Mouse (Mus musculus): ENCODE measurements around the gene Nit1. TPM values are rescaled to one million over a fixed set of nuclear protein-coding genes. Genes with fewer than 3 reads are reported as not detected.

Gene Nit1
- total RNA-seq (2021) = 10 to 100 TPM; 68.9 to 71.0 TPM
- long read RNA-seq, experiment 1, transcript Nit1-202 (7 exons, 1,335 nt) = minor isoform, 7 of 42 reads
- long read RNA-seq, experiment 1, transcript Nit1-201 (7 exons, 3,041 nt) = major isoform, 10 of 42 reads
- long read RNA-seq, experiment 1, partial matches to known transcripts = 13 of 42 reads
- long read RNA-seq, experiment 1, other reads (novel, unspliced or antisense) = 10 of 42 reads
- long read RNA-seq, experiment 2, transcript Nit1-201 (7 exons, 3,041 nt) = minor isoform, 20 of 144 reads
- long read RNA-seq, experiment 2, transcript Nit1-202 (7 exons, 1,335 nt) = major isoform, 52 of 144 reads
- long read RNA-seq, experiment 2, partial matches to known transcripts = 22 of 144 reads
- long read RNA-seq, experiment 2, other reads (novel, unspliced or antisense) = 47 of 144 reads

- DNase-seq (ENCODE audit: low spot score in 2 of 2) = peak; percentile 91 to 92
Observed at GRCm38 (mm10) chr1:171345225-171346094, at the start of gene Nit1, which contains the start of gene Pfdn2. TSS of gene Nit1 (minus strand) at chr1:171345646. TSS of gene Pfdn2 (plus strand) at chr1:171345670.

DNA sequence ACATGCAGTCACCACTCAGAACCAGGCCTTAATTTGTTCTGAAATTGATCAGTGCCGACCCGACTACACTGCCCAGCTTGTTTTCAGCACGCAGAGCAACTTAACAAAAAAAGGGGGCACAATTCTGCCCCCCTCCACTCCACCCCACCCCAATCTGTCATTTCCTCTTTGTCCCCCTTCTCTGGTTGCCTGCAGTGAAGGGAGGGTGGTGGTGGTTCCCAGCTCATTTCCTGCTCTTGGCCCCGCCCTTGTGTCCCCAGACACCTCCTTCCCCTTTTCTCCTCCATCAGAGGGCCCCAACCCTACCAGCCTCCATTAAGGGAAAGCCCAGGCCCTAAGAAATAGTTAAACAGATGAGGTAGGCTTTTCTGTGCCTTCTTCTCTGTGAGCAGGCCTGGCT lies 44.7 kb upstream of the Nit1 start:
- no peak for DNase-seq (ENCODE audit: low spot score in 2 of 2)

DNA sequence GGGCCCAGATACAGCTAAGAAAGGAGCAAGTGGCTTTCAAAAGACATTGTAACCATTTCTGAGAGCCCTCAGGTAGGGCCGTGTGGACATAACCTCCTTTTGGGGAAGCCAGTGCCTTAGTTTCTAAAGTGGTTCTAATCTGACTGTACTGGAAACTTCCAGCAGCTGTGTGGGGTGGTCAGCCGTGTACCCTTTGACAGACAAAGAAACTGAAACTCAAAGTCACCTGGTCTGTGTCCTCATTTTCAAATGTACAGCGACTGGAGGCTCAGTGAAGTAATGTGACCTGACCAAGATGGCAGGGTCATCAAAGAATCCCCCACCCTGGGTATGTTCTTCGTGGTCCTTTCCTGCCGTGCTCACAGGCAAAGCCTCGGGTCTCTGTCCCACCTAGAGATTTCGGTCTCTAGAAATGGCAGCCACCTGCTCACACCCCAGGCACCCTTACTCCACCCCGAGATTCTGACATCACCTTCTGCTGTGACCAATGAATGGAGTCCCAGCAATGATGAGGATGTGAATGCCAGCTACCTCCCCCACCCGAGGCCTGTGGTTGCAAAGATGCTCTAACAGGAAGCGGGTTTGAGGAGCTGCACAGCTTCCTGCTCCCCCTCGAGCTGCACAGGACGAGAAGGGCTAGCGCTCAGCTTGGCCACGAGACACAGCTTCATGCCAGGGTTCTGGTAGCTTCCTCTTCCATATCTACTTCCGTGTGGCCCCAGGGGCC lies 43.1 kb upstream of the Nit1 start, which contains the start of gene Arhgap30:
Gene Arhgap30, plus strand, starts transcription at position 579 of the 727 bp plus-strand sequence.
- DNase-seq (ENCODE audit: low spot score in 2 of 2) = no peak

DNA sequence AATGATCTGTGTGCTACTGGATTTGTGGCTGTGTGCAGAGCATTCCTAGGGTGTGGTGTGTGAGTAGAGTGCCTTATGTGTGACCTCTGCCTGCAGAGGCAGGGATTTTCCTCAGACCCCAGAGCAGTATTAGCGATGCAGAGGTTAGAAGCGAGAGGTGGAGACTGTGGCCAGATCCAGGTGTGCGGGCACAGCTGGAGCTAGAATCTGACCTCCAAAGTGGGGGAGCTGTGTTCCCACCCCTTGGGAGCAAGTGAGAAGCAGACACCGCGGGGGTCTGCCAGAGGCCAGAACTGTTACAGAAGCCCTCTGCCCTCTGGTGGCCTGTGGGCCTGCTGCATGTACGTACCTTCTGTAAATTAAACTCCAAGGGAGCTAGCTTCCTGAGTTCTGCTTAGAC lies 41.7 kb upstream of the Nit1 start:
- no peak for DNase-seq (ENCODE audit: low spot score in 2 of 2)

- no peak for DNase-seq (ENCODE audit: low spot score in 2 of 2)
Observed at GRCm38 (mm10) chr1:171385171-171385570, 39.7 kb upstream of the Nit1 start.

- DNase-seq (ENCODE audit: low spot score in 2 of 2) = no peak
Observed at GRCm38 (mm10) chr1:171384361-171384760, 38.9 kb upstream of the Nit1 start.

DNA sequence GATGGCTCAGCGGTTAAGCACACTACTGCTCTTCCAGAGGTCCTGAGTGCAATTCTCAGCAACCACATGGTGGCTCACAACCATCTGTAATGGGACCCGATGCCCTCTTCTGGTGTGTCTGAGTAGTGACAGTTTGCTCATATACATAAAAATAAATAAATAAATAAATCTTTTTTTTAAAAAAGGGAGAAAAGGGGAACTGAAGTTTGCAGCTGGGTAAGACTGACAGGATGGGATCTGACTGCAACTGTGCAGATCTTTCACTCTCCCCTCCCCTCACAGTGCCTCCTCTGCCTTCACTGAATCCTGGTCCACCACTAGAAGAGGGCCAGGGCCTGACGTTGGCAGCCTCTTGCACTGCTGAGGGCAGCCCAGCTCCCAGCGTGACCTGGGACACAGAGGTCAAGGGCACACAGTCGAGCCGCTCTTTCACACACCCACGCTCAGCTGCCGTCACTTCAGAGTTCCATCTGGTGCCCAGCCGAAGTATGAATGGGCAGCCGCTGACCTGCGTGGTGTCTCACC lies 36.7 kb upstream of the Nit1 start:
- no peak for DNase-seq (ENCODE audit: low spot score in 2 of 2)

DNA sequence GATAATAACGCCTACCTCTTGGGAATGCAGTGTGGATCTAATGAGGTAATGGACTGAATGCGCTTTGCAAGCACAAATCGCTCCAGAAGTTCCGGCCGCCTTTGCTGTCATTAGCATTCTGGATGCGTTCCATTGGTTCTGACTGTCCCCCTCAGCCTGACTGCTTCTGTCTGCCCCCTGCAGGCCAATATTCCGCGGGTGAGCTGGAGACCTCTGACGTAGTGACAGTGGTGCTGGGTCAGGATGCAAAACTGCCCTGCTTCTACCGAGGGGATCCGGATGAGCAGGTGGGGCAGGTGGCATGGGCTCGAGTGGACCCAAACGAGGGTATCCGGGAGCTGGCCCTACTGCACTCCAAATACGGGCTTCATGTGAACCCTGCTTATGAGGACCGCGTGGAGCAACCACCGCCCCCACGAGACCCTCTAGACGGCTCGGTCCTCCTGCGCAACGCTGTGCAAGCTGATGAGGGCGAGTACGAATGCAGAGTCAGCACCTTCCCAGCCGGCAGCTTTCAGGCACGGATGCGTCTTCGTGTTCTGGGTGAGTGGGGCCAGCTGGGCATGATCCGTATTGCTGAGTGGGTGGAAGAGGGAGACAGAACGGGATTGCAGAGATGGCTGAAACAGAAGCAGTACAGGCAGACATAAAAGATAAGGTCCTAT lies 34.6 kb upstream of the Nit1 start:
- peak; percentile 63 to 72 for DNase-seq (ENCODE audit: low spot score in 2 of 2)

DNA sequence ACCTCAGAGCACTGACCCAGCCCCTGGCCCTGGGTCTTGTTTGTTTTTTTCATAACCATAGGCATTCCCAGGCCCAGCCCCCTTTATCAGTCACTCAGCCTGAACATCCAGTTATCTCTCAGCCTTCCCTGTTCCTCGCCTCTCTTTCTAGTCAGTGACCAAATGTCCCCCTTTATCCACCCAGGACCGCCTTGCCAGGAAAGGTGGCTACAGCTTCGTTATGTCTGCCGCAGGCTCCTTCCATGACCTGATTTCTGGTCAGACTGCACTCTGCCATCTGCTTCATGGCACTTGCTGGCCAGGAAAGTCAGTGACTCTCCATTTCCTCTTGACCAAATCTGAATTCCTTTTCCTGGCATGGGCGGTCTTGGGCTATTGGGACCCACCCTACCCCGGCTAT lies 32.9 kb upstream of the Nit1 start:
- no peak for DNase-seq (ENCODE audit: low spot score in 2 of 2)

- no peak for DNase-seq (ENCODE audit: low spot score in 2 of 2)
Observed at GRCm38 (mm10) chr1:171375646-171376097, 30.2 kb upstream of the Nit1 start.

- no peak for DNase-seq (ENCODE audit: low spot score in 2 of 2)
Observed at GRCm38 (mm10) chr1:171373946-171374345, 28.5 kb upstream of the Nit1 start.

DNA sequence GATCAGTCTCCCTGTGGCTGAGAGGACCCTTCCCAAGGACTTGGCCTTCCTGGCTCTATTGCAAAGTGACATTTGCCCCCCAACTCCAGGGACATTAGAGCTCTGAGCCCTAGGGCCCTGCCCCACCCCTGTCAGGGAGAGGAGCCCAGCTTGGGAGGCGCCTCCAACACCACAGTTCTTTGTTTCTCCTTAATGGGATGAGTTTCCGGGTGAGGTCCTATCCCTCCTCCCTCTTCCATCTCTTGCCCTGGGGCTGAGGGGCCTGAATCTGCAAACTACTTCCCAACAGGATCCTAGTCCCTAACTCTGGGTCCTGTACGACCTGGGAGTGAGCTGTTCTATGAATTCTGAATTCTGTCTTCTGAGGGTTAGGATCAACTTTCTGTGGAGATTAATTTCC lies 27.4 kb upstream of the Nit1 start:
- no peak for DNase-seq (ENCODE audit: low spot score in 2 of 2)

- no peak for DNase-seq (ENCODE audit: low spot score in 2 of 2)
Observed at GRCm38 (mm10) chr1:171369845-171370556, 24.6 kb upstream of the Nit1 start, which contains the start of gene Nectin4. TSS of gene Nectin4 (plus strand) at chr1:171370099.

GRCm38 (mm10) chr1:171365934-171366333 lies 20.5 kb upstream of the Nit1 start:
- no peak for DNase-seq (ENCODE audit: low spot score in 2 of 2)

- peak; percentile 59 to 61 for DNase-seq (ENCODE audit: low spot score in 2 of 2)
Observed at GRCm38 (mm10) chr1:171361106-171362103, 16.0 kb upstream of the Nit1 start.

GRCm38 (mm10) chr1:171360656-171361055 lies 15.2 kb upstream of the Nit1 start, which contains the start of gene Klhdc9:
TSS of gene Klhdc9 (minus strand) at chr1:171360798.
- peak; percentile 53 to 64 for DNase-seq (ENCODE audit: low spot score in 2 of 2)

DNA sequence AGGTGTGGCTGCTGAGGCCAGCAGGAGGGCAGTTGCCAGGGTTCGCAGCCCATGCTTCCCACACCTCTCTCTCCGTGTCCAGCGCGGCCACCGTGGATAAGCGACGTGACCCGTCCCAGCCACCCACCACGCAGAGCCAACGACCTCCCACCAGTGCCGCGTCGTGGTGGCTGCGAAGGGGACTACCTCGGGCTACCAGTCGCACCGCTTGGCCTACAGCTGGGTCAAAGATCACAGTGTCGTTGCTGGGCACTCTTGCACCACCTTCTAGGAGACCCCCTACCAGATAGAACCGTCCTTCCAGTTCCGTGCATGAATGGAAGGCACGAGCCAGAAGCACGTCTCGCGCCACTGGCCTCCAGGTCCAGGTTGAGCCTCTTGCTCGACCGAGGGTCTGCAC lies 14.8 kb upstream of the Nit1 start:
- peak in 1 of 2 experiments; percentile 33 for DNase-seq (ENCODE audit: low spot score in 2 of 2)

DNA sequence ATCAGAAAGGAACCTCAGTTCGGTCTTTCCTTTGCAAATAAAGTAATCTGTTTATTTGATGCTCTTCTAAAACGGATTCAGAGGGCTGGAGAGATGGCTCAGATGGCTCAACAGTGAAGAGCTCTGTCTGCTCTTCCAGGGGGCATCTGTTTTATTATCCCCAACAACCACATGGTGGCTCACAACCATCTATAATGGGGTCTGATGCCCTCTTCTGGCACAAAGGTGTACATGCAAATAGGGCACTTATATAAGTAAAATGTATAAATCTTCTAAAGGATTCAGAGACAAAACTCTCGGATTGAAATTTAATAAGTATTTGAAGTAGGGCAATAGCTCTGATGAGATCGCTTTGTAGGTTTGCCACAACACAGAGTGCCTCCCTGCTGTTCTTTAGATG lies 13.0 kb upstream of the Nit1 start:
- no peak for DNase-seq (ENCODE audit: low spot score in 2 of 2)
